Mouse (Mus musculus): ENCODE results near the gene Get4.

Get4 gene

GRCm38 (mm10) chr5:139317751-139318504 is 65.8 kb downstream of the Get4 start:
- in situ Hi-C loops (cut with MboI, MseI) = no loop called here
